Mouse (Mus musculus): Measurements from ENCODE around the gene Taf12. TPM values are rescaled to one million over a fixed set of nuclear protein-coding genes. Genes with fewer than 3 reads are reported as not detected.

Gene Taf12
- 10 to 100 TPM; 74.6 to 89.5 TPM for polyA plus RNA-seq (2017; shearing (Covaris generic))

DNA sequence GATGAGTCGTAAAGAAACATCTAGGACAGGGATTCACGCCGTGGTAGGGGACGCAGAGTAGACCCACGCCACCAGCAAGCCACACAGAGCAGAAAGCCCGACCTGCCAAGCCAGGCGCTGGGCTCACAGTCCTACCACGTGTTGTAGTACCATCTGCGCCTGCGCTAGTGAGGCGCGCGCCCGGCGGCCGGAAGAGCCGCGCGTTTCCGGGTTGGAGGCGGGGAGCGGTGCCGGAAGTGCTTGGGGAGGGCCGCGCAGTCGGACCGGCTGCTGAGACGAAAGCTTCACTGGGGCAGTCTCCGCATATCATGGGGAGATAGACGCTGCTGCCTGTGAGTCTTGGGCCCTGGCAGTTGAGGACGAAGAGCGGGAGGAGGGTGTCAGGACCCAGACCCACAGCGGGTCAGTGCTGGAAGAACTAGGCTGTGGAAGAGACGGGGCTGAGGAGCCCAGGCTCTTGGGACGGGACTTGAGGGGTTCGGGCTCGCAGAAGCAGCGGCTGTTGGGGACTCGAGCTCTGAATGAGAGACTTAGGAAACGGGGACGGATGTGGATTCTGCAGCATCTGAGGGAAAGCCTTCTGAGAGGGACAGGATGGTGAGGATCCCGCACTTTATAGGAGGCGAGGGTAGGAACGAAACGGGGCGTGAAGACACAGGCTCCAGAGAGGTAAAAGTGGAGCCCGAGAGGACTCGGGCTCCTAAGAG, at the start of gene Taf12:
Gene Taf12 (plus strand): TSS at position 220 of the 707 bp plus-strand sequence.
- ATAC-seq, result peak; percentile 64

DNA sequence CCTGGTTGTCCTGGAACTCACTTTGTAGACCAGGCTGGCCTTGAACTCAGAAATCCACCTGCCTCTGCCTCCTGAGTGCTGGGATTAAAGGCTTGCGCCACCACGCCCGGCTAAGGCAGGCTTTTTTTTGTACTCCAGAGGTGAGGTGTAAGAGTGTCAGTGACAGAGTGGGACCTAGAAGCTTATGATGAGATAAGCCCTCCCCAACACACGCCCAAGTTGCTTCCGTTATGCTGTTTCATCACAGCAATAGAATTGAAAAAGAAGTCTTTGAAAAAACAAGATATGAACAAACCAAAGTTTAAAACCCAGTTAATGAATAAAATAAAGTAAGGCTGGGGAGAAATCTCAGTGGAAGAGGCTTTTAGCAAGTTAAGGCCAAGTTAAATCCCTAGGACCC, 43.8 kb upstream of the Taf12 start:
- no peak for ATAC-seq

DNA sequence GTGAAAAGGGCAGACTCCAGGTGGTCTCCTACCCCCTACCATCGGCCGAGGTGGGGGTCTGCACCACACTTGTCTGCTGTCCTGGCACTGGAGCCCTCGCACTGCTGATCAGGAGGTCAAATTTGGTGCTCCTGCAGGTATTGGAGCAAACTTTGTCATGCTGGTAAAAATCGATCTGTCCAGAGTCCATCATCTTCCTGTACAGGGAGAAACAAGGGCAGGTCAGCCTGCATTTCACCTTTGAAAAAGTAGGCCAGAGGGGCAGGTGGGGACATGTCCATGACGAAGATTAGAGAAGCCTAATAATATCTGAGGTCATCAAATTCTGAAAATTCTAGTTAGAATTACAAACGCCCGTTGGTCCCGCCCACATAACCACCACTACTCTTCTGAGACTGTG, 39.5 kb upstream of the Taf12 start:
- ATAC-seq, result no peak

DNA sequence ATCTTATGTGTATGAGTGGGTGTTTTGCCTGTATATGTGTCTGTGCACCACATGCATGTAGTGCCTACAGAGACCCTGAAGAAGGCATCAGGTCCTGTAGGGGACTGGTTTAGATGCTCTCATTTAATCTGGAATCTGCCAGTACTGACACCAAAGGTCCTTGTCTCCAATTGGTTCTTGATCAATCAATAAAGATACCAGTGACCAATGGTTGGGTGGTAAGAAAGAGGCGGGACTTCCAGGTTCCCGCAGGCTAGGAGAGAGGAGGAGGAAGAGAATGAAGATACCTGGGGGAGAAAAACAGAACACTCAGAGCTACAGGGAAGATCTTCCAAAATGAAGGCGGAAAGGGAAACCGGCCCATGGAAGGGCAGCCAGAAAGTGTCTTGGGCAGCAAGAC, 35.8 kb upstream of the Taf12 start:
- no peak for ATAC-seq

DNA sequence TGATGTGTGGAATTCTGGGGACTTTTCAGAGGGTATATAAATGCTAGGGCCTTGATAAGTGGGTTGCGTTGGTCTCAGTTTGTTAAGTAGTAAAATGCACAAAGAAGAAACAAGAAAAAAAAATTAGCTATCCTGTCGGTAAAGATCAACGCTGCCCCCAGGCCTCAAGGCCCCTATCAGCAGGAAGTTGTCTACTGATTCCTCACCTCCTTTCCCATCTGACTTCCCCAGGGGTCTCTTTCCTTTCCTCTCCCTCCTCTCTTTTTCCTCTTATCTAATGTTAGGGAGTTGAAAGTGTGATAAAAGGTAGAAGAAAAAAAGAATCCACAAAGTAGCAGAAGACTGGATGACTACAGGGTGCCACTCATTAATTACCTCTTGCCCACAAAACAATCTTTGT, 33.8 kb upstream of the Taf12 start:
- ATAC-seq, result no peak

DNA sequence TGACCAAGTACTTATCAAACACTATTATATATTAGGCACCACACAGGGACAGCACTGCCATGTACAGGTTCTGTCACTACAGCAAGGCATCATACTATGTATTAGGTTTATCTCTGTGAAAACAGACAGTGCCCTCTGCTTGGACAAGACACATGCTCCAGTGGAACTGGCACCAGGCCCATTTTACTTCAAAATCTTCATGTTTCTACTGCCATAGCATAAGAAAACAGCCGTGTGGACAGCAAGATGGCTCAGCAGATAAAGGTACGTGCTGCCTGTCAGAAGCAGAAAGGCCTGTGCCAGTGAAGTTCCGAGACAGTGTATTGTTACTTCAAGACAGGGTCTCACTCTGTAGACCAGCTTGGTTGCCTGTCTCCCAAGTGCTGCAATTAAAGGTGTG, 33.0 kb upstream of the Taf12 start:
- ATAC-seq, result no peak

DNA sequence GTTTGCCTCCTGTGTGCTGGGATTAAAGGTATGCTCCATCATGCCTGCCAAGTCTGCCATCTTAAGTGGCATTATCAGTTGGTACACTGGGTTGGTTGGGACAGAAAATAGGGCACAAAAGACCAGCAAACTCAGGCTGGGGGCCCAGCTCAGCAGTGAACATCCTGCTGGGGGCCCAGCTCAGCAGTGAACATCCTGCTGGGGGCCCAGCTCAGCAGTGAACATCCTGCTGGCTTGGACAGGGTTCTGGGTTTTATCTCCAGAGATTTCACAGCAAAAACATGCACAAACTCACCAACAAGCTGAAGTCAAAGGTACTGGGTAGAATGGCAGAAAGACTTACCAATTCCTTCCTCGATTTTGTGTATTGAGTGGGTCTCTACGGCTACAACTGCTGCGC, 28.5 kb upstream of the Taf12 start:
- ATAC-seq, result peak; percentile 79

DNA sequence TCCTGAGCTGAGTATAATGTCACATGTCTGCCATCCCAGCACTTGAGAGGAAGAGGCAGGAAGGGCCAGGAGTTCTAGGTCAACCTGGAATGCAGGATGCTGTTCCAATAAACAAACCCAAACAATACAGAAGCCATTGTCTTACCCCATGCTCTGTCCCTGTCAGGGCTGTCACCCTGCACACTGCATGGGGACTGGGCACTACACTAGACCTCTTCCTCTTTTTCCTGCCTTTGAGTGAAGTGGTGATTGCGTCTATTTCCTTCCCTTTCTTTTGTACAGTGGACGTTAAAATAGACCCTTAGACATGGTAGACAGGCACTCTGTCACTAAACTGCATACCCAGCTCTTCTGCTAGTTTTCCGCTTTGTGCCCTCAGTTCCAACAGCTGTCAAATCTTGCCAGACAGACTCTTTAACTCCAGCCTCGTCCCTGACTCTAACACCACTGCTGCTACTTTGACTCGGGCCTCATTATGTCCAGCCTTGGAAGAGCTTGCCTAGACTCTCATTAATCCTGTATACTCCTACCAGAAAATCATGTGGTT, 26.7 kb upstream of the Taf12 start:
- no peak for ATAC-seq

DNA sequence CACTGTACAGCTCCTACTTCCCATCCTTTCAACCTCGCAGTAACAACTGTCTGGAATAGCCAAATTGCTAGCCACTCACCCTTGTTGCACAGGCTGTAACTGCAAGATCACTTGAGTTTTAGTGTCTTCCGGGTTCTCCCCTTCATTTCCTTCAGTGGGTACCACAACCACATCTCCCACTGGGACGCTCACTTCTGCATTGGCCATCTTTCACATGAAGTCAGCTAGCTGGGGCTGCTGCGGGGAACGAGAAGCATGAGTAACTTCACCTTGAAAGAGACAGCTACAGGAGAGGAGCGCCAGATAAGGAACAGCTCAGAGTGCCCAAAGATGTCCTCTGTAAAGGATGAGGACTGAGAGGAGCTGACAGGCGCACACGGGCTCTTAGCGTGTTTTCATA, 22.6 kb upstream of the Taf12 start:
- no peak for ATAC-seq

DNA sequence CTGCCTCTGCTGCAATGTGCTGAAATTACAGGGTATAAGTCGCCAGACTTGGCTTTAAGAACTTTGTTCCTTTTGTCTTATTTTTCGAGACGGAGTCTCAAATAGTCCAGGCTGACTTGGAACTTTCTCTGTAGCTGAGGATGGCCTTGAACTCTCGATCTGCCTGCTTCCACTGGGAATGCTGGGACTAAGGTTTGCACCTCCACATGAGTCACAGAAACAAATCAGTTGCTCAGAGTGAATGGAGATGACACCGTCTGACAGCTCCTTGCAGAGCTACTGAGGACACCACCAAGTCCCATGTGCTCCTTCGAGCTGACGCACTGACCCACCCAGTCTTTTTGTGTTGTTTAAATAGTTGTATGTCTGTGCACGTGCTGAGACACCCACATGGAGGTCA, 21.0 kb upstream of the Taf12 start:
- ATAC-seq, result no peak

DNA sequence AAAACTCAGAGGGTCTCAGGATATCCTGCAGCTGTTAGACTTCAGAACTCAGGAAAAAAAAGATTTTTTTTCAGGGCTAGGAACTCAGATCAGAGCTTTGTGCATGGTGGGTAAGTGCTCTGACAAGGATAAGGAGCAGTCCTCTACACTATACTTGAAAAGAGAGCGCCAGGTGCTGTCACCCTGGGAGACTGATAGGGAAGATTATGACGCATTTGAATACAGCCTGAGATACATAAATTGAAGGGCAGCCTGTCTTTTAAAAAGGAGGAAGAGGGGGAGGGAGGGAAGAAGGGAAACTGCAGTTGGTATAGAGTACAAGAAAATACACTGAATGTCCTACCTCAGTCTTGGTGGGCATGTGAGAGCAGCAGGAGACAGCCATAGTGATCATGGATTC, 20.6 kb upstream of the Taf12 start:
- ATAC-seq, result no peak

DNA sequence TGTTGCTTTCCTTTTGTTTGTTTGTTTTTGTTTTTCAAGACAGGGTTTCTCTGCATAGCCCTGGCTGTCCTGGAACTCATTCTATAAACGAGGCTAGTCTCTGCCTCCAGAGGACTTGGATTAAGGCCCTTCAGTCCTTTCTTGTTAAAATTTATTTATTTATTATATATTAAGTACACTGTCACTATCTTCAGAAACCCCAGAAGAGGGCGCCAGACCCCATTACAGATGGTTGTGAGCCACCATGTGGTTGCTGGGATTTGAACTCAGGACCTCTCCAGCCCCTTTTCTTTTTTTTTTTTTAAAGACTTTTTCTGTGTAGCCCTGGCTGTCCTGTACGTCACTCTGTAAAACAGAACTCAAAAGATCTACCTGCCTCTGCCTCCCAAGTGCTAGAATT, 19.2 kb upstream of the Taf12 start:
- no peak for ATAC-seq

DNA sequence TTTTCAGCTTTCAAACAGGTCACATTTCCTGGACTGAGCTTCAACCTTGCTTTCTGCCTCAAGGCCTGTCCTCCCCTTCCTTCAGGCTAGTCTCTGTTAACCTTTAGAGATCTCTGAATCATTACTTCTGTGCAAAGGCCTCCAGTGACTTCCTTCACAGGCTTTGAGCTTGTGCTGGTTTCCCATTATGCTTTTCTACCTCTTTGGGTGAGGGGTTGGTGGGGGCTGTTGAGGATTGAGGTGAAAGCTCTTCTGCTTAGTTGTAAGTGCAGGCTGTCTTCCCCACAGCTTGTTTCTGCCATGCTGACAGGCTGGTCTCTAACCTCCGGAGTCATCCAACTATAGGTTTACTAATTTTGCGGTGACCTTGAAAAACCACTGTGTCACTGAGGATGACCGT, 17.8 kb upstream of the Taf12 start:
- ATAC-seq, result no peak

DNA sequence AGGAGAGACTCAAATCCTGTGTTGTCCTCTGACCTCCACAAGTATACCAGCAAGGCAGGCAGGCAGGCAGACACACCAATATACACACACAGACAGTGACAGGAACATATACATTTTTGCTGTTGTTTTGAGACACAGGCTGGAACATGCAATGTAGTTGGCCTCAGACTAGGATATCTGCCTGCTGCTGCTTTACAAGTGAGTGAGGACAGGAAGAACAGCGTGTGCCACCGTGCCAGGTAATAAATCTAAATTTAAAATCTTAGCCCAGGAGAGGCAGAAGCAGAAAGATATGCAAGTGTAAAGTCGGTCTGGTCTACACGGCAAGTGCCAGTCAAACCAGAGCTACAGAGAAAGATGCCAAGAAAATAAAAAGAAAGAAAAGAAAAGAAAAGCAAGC, 14.9 kb upstream of the Taf12 start:
- no peak for ATAC-seq

DNA sequence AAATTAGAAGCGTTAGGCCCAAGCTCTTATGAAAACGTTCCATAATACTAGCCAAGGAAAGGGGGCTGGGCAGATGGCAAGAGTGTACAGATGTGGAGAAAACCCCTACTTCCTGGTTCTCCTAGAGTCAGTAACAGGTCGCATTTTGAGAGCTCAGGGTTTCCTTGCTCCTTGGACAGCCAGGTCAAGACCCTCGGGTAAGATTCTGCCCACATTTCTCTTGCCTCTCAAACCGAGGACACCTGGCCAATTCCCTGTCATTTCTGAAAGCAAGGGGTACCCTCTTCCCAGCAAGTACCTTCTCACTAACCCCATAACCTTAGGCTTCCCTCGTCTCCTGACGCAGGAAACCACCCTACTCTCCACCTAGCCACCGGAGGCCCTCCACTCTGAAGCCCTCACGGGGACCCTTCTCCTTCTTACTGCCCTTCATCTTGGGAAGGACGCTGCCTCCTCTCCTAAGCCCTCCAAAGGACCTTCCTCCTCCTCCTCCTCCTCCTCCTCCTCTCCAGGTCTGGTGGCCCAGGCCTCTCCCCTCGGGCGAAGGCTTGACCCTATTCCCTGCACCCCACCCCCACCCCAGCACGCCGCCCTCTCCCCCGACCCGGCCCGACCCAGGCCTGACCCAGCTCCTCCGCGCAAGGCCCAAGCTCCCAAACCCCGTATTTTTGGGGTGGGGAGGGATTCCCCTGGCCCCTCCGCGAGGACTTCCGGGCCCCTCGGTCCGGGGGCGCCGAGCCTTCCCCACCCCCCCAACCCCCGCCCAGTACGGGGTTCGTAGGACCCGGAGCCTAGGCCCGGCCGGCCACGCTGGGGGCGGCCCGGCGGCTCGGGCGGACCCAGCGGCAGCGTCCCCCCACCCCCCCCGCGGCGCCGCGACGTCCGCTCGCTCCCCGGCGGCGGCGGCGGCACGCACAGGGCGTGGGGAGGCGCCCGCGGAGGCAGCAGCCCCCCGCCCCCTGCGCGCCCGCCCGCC, 13.5 kb upstream of the Taf12 start:
- ATAC-seq, result peak; percentile 42

DNA sequence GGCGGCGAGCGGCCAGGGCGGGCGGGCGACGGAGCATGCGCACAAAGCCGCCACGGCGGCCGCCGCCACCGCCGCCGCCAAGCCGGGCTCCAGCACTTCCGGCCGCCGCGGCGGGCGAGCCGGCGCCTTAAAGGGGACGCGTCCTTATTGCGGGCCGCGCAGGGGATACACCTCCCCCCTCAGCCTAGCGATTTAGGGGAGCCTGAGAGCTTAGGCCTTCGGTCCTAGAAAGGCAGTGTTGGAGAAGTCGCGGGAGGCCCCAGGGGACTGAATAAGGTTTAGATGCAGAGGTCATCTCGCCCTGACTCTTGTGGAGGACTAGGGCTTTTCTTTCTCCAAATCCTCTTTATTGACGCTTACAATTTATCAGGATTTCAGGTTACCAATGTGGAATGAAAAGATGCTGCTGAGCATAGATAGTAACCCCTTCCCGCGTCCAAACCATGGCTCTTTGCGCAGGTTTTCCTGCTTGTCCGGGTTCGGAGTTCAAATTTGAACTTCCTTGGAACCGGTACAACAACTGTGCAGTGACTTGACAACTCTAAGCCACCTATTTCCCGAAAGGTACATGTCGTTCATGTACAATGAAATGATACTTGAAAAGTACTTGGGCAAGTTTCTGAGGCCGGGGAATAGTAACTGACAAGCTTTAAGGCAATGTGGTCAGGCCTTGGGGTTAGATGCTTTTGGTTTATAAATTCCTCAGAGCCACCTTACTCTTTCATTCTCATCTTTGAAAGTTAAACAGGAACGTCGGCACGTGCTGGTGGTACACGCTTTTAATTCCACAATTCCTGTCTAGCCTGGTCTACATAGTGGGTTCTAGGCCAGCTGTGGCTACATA, 12.4 kb upstream of the Taf12 start, which contains the start of gene Gmeb1:
Gene Gmeb1 (minus strand): TSS at position 89 of the 844 bp plus-strand sequence.
- ATAC-seq, result peak; percentile 51

DNA sequence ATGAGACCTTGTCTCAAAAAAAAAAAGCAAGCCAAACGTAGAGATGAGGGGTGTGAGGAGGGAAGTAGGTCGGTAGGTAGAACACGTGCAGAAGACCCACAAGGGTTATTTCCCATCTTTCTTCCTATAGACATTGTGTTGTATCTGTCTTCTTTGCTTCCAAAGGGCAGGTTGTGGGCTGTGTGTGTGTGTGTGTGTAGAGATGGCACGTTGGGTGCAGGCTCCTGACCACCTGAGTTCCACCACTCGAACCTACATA, 11.9 kb upstream of the Taf12 start:
- ATAC-seq, result no peak

DNA sequence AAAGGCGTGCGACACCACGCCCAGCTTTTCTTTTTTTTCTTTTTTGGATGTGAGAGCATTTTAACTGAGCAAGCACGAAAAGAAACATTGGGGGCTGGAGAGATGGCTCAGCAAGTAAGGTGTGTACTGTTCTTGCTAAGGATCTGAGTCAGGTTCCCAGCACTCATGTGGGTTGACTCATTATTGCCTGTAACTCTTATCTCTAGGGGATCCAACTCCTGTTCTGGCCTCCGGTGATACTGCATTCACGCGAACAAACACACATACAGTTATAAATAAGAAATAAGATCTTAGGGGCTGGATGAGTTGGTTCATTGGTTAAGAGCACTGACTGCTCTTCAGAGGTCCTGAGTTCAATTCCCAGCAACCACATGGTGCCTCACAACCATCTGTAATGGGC, 10.9 kb upstream of the Taf12 start:
- ATAC-seq, result no peak

DNA sequence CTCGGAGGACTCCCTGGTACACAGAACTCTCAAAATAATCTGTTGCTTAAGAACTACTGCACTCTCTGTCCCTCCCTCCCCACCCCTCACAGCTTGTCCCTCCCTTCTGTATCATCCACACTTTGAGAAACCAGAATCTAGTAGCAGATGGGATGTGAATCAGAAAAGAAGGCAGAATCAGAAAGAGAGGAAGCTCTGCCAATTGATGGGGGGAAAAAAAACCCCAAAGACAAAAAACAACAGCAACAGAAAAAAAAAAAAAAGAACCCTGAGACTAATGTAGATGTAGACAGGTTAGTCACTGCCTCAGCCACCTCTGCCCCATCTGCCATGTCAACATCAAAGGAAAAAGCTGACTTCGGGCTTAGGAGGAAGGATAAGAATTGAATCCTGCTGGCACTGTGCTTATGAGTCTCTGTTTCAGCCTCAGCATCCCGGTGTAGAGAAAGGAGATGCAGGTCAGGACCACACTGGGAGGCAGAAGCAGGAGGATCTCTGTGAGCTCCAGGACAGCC, 7.3 kb upstream of the Taf12 start:
- no peak for ATAC-seq

DNA sequence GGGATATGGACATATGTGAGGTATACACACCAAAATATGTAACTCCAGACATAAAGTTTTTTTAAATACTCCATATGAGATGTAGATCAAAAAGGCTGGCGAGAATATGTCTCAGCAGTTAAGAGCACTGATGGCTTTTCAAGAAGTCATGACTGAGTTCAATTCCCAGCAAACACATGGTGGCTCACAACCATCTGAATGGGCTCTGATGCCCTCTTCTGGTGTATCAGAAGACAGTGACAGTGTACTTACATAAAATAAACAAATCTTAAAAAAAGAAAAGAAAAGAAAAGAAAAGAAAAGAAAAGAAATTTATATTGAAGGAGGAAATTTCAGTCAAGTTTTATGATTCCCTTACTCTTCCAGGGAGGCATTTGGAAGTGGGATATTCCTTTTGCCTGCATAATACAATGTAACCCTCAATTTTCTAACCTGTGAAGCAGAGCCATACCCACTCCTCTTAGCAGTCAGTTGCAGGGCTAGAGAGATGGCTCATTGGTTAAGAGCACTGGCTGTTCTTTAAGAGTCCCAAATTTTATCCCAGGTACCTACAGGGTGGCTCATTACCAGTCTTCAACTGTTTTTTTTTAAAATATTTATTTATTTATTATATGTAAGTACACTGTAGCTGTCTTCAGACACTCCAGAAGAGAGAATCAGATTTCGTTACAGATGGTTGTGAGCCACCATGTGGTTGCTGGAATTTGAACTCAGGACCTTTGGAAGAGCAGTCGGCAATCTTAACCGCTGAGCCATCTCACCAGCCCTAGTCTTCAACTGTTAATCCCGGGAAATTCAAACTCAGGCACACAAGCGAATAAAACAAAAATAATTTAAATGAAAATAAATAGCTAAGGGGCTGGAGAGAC, 5.1 kb upstream of the Taf12 start:
- ATAC-seq, result no peak

DNA sequence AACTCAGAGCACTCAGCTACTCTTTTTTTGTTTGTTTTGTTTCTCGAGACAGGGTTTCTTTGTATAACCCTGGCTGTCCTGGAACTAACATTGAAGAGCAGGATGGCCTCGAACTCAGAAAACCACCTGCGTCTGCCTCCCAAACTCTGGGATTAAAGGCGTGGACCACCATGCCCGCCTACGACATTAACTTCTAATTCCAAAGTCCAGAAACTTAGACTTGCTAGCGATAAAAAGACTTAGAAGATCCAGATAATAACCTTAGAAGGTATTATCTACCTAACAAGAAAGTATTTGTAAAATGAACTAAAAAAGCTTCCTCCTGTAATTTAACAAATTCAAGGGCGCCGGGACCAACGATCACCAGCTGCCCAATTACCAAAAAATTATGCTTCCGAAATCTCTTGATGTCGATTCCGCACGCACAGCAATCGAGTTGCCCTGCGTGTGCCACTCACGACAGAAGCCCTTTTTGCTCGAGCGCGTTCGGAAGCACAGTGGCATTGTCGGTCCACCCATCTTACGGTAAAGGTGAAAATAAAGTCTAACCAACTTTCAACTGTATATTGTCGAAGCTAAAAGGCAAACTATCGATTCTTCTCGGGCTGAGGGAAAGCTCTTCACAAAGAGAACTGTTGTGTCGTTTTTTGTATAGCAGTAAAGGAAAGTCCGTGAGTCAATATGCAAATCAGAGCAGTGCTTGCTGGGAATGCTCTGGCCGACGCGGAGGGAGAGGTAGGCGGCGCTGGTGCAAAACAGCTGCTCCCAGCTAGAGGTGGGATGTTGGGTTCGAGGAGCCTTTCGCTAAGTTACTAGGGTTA, 4.2 kb upstream of the Taf12 start:
- ATAC-seq, result peak; percentile 67

All from activated CD4-positive, CD25-positive, alpha-beta regulatory T cell, adult 4 months (primary cell).